Mouse (Mus musculus) thymus, postnatal 10 days (tissue): Measurements from ENCODE around the gene Zc3h18.

Experiments used
- DNase-seq, 2 experiments: peaks; one replicate each; pipeline ENCODE4 v3.0.0; 2021; ENCODE audit warnings: low spot score in 2 of 2

The Zc3h18 gene

GRCm38 (mm10) chr8:122347811-122348552 lies 28.4 kb upstream of the Zc3h18 start:
- DNase-seq: no peak

GRCm38 (mm10) chr8:122349357-122350297 lies 26.8 kb upstream of the Zc3h18 start:
- no peak for DNase-seq

DNA sequence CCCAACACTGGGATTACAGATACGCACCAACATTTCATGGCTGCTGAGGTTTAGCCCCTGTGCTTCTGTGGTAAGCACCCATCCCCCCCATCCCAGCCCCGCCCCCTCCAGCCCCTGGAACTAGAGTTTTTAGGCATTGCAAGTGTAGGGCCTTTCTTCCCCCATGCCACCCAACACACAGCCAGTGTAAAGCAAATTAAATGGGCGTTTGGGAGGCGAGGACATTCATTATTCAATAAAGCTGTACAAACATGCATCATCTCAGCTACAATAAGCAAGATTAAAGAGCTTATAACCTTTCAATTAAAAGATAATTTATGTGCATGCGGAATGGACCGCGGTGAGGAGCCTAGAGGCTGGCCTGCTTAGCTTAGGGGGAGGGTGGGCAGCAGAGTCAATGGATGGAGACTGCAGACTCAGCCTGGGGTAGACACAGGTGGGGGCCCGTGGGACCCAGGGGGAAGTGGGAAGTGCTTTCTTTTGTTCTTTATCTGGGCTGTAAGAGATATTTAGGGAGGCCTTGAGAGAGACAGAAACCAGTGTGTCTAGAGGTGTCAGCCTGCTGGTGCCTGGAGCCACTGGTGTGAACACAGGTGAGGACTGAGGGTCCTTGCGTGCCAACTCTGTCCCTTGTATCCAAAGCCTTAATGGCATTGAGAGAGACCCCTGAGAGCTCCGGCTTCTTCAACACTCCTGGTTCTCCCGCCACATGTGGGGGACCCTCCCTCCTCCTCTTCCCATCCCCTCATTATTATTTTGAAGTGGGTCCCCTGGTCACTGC lies 25.9 kb upstream of the Zc3h18 start:
- DNase-seq: no peak

DNA sequence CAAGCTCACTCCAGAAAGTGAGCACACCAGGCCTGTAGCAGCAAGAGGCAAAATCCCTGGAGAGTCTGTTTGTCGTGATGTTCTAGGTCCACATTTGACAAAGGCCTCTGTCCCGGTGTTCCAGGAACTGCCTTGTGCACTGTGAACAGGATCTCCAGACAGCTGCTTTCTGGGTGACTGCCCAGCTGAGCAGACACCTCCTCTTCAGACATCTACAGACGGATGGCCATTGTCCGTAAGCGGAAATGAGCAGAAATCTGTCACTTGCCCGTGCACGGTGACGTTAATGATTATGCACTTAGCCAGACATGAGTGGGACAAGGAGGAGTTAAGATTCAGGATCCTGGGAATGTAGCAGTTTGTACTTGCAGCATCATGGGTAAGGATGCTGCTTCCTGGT lies 22.3 kb upstream of the Zc3h18 start:
- no peak for DNase-seq

- DNase-seq: no peak
Measured at GRCm38 (mm10) chr8:122355642-122356606, 20.5 kb upstream of the Zc3h18 start.

DNA sequence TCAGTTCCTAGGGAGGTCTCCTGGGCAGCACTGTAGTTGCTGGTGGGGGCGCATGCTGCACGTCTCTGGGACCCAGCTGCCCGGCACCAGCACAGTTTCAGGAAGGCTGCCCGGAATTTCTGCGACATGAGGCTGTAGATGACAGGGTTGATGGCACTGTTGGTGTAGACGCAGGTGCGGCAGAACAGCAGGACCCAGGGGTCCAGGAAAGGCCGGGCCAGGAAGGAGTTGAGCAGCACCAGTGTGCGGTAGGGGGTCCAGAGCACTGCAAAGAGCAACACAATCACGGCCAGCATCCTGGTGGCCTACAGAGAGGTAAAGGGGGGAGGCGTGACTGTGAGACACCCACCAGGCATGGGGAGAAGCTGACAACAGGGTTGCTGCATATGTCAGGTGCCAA lies 19.2 kb upstream of the Zc3h18 start:
- DNase-seq: no peak

DNA sequence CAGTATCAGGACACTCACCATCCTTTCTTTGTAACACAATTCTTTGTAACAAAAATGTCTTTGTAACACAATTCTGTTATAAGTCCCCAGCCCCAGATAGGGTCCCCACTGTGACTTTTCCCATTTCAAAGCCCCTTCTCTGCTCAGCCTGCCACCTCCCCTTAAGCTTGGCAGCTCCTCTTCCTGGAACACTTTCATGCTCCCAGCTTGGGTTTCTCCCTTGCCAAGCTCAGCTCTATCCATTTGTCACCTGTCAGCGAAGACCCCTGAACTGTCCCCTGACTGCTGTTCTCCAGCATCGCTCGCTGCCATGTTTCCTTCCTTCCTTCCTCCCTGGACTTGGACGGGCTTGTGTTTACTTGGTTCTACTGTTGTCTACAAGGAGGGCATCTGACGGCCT lies 18.8 kb upstream of the Zc3h18 start:
- no peak for DNase-seq

- DNase-seq: no peak
Measured at GRCm38 (mm10) chr8:122359111-122359775, 17.2 kb upstream of the Zc3h18 start.

GRCm38 (mm10) chr8:122360696-122361416 lies 15.6 kb upstream of the Zc3h18 start, which contains the start of gene Trhr2:
Gene Trhr2 (minus strand): TSS chr8:122360746.
- DNase-seq: no peak

- no peak for DNase-seq
Measured at GRCm38 (mm10) chr8:122362271-122362670, 14.1 kb upstream of the Zc3h18 start.

- no peak for DNase-seq
Measured at GRCm38 (mm10) chr8:122362967-122363366, 13.4 kb upstream of the Zc3h18 start.

- no peak for DNase-seq
Measured at GRCm38 (mm10) chr8:122368494-122368893, 7.9 kb upstream of the Zc3h18 start.

DNA sequence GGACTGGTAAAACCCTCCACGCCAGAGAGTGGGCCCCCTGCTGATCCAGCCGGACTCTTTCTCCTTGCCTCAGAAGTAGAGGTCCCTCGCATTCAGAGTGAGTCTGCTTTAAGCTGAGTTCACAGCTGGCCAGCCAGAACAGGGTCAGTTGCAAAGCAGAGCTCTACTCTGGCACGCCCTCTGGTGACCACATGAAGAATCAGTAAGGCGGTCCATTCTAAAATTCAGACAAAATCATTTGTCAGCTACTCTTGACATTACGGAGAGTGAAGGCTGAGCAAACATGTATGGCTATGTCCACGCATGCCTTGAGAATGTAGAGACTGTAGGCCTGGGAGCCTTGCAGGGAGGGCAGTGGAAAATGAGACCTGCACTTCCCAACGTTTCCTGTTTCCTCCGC lies 6.7 kb upstream of the Zc3h18 start:
- DNase-seq: peak in 1 of 2 experiments; percentile 48

DNA sequence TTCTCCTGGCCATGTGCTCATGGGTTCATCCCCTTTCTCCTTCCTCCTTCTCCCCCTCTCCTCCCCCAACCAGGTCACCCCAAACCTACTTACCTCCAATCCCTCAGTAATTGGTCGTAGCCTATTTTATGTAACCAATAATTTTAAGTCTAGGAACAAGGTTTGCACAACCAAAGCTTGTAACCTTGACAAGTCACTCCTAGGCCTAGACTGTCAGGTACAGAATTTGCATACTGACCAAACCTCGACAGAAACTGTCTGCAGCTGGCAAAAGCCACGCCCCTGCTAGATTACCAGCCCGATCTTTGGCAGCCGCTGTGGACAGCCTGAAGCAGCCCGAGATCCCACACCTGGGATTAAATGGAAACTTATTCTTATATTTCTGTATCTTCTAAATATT lies 4.7 kb upstream of the Zc3h18 start:
- no peak for DNase-seq

DNA sequence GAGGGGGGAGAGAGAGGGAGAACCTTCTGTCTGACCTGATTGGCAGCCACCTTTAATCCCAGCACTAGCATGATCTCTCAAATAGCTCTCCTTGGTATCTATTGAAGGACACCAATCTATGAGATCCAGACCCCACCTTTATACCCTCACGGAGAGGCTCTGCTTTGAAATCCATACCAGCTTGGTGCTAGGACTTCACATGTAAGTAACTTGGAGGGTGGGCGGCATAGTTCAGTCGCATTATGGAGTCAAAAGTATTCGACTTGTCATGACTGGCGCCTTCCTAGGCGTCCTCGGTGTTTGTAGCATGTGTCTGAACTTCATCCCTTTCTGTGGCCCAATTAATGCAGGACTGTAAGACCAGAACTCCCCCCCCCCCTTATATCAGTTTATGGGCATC lies 1.1 kb upstream of the Zc3h18 start:
- no peak for DNase-seq

DNA sequence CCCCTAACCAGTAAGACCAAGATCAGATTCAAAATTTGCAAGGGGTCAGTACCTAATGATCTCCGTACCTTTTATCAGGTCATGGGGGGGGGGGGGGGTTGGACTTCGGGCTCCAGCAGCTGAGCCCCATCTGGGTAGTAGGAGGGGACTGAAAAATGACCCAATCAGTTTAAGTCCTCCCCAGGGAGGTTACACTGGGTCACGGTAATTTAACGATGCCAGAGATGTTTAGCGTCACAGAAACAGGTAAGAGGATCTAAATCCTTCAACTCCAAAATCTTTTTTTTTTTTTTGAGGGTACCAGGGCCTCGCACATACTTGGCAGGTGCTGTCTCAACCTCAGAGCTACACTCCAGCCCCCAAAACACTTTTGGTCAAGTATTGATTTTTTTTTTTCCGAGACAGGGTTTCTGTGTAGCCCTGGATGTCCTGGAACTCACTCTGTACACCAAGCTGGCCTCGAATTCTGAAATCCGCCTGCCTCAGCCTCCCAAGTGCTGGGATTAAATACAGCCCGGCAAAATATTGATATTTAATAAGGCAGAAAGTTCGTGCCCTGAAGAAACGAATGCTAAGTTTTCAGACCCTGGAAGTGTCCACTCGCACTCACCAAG lies 551 bp upstream of the Zc3h18 start:
- no peak for DNase-seq

GRCm38 (mm10) chr8:122383039-122383438 lies 6.6 kb downstream of the Zc3h18 start:
- DNase-seq: no peak

- no peak for DNase-seq
Measured at GRCm38 (mm10) chr8:122389357-122389756, 12.9 kb downstream of the Zc3h18 start.

DNA sequence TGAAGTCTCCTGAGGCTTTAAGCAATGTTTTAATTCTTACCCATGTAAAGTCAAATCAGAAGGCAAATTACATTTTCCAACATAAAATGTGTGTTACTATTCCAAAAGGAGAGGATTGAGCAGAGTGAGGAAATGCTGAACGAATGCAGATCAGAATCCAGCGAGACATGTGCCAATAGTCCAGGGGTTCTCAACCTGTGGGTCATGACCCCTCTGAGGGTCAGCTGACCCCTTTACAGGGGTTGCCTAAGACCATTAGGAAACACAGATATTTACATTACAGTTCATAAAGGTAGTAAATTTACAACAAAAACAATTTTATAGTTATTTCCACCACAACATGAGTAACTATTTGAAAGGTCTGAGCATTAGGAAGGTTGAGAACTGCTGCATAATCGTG lies 14.3 kb downstream of the Zc3h18 start:
- DNase-seq: no peak
